ENCODE assay signal across 11 mouse cellular contexts in genomic region chr1:106374274-106374673, GRCm38 (mm10).
A peak's percentile ranks its signal among the peaks of the same experiment; 100 is the strongest.
DNase-seq lines count a peak whose midpoint lies in the region; ATAC-seq lines count a peak whose summit lies in the region.
"Had no signal": no experiment of that assay in that cellular context is flagged by ENCODE, and none has a peak within 500 bp of the region (broad histone marks: within the 10 kb centered on the region; RNA-seq: fewer than 3 reads in every experiment).

No protein-coding gene starts in this region.

- no peaks in the 10 kb centered on the region for H3K27me3 ChIP-seq in kidney, embryonic 15.5 days
- H3K27me3 ChIP-seq in forebrain, embryonic 10.5 days (ENCODE audit: poor library complexity, severe bottlenecking) = no peaks in the 10 kb centered on the region
- H3K27me3 ChIP-seq: heart, embryonic 15.5 days; intestine, embryonic 15.5 days; liver, embryonic 13.5 days had no signal

- H3K9me3 ChIP-seq in kidney, embryonic 15.5 days (replicated peaks) = no peaks in the 10 kb centered on the region
- no peaks in the 10 kb centered on the region for H3K9me3 ChIP-seq in forebrain, embryonic 10.5 days
- H3K9me3 ChIP-seq: heart, embryonic 15.5 days; intestine, embryonic 15.5 days; liver, embryonic 13.5 days had no signal

- H3K4me2 ChIP-seq in kidney, embryonic 15.5 days = no peak overlapping the region
- H3K4me2 ChIP-seq: heart, embryonic 15.5 days; intestine, embryonic 15.5 days; liver, embryonic 13.5 days had no signal

- no peak overlapping the region for H3K4me3 ChIP-seq in kidney, embryonic 15.5 days (replicated peaks)
- no peak overlapping the region for H3K4me3 ChIP-seq in forebrain, embryonic 10.5 days
- H3K4me3 ChIP-seq: heart, embryonic 15.5 days; intestine, embryonic 15.5 days; liver, embryonic 13.5 days had no signal

- 0 out of 2 replicates have a peak, but pooled peaks cover 4% of the 10 kb centered on the region for H3K36me3 ChIP-seq in kidney, embryonic 15.5 days
- H3K36me3 ChIP-seq in forebrain, embryonic 10.5 days (replicated peaks) = peaks cover 20% of the 10 kb centered on the region
- H3K36me3 ChIP-seq: intestine, embryonic 15.5 days; liver, embryonic 13.5 days had no signal

- H3K4me1 ChIP-seq in kidney, embryonic 15.5 days = no peaks in the 10 kb centered on the region
- H3K4me1 ChIP-seq in forebrain, embryonic 10.5 days = no peaks in the 10 kb centered on the region
- H3K4me1 ChIP-seq: heart, embryonic 15.5 days; intestine, embryonic 15.5 days; liver, embryonic 13.5 days had no signal

- WGBS in kidney, embryonic 15.5 days = 92% methylated on average over 2 of the region's 2 CpGs
- 92% methylated on average over 2 of the region's 2 CpGs for WGBS in forebrain, embryonic 10.5 days

- H3K9ac ChIP-seq in kidney, embryonic 15.5 days = no peak overlapping the region
- H3K9ac ChIP-seq: heart, embryonic 15.5 days; intestine, embryonic 15.5 days; liver, embryonic 13.5 days had no signal

- peak; percentile 16 to 29 for DNase-seq in kidney, adult 8-10 months
- DNase-seq in 416B (ENCODE audit: low read depth) = peak; percentile 17
- DNase-seq in CD4-positive, CD25-positive, alpha-beta regulatory T cell, adult 2 months (ENCODE audit: low read depth, low spot score) = peak; percentile 29
- peak; percentile 56 to 62 for DNase-seq in cerebellum, postnatal 10 days
- DNase-seq in urinary bladder, adult 18-20 months (ENCODE audit: low spot score in 2 of 2) = no peak
- DNase-seq in forebrain, embryonic 10.5 days (ENCODE audit: extremely low spot score, low spot score) = no peak
- DNase-seq: embryo, embryonic 11 days; liver, embryonic 13.5 days had no signal

- no peak overlapping the region for H3K27ac ChIP-seq in kidney, embryonic 15.5 days
- no peak overlapping the region for H3K27ac ChIP-seq in forebrain, embryonic 10.5 days
- H3K27ac ChIP-seq: heart, embryonic 15.5 days; intestine, embryonic 15.5 days; liver, embryonic 13.5 days had no signal

- ATAC-seq in kidney, embryonic 15.5 days (replicated peaks; ENCODE audit: low FRiP score) = no peak
- ATAC-seq: intestine, embryonic 15.5 days had no signal

Comparison
In these comparisons a context has a peak if more than half of its experiments do, and no peak if none do; other contexts are left out.
1. DNase-seq: peak in kidney, adult 8-10 months (2 of 2), 416B (single experiment), CD4-positive, CD25-positive, alpha-beta regulatory T cell, adult 2 months (single experiment) and cerebellum, postnatal 10 days (2 of 2); none in urinary bladder, adult 18-20 months (0 of 2) and forebrain, embryonic 10.5 days (single experiment).